Mouse (Mus musculus) brain, adult 2 months (tissue): ENCODE measurements around the gene Aifm1.
"Not testable (repeated sequence)": the region's sequence is repeated elsewhere in the genome, so short reads cannot be mapped to it uniquely, and the experiment has no call there.

Experiments
- DNase-seq: peaks from one replicate; pipeline ENCODE4 v3.0.0; 2011; ENCODE audit warnings: low read depth, low spot score

The Aifm1 gene

DNA sequence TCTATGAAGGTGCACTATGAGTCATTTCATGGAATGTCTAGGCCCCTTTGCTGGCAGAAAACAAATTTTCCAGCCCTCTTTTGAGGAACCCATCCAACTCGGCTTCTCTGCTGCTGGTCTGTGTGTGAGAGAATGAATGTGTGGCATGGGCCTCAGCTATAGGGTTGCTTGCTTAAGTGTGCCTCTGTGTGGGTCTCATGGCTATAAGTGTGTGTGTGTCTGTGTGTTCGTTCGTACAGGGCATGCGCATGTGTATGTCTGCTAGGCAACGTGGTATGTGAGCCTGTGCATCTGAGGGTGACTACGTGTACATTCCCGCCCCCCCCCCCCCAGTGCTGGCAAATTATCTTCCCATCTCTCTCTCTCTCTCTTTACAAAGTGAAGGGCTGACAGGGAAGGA is 52.9 kb downstream of the Aifm1 start:
- DNase-seq: no peak

GRCm38 (mm10) chrX:48456956-48457355 is 56.4 kb downstream of the Aifm1 start:
- no peak for DNase-seq

DNA sequence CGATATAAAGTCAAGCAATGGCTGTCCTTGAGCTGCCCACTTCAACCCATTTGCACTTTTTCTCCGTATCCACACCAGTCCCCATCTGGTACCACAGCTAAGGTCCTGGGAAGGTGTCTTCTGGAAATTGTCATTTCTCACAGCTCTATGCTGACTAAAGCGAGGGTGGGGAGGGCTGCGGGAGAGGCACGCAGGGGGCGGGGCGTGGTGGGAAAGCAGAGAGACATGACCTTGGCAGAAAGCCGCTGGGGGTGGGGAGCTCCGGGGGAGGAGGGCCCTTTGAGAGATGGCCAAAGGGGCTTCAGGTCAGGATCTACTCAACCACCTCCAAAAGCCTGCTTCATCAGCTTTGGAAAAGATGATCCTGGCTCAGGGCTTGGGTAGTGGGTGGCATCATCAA is 58.3 kb downstream of the Aifm1 start:
- DNase-seq: no peak

- no peak for DNase-seq
These were observed 58.9 kb downstream of the Aifm1 start for GRCm38 (mm10) chrX:48454495-48454878.

GRCm38 (mm10) chrX:48453736-48454494 is 59.4 kb downstream of the Aifm1 start:
- peak; percentile 51 for DNase-seq

DNA sequence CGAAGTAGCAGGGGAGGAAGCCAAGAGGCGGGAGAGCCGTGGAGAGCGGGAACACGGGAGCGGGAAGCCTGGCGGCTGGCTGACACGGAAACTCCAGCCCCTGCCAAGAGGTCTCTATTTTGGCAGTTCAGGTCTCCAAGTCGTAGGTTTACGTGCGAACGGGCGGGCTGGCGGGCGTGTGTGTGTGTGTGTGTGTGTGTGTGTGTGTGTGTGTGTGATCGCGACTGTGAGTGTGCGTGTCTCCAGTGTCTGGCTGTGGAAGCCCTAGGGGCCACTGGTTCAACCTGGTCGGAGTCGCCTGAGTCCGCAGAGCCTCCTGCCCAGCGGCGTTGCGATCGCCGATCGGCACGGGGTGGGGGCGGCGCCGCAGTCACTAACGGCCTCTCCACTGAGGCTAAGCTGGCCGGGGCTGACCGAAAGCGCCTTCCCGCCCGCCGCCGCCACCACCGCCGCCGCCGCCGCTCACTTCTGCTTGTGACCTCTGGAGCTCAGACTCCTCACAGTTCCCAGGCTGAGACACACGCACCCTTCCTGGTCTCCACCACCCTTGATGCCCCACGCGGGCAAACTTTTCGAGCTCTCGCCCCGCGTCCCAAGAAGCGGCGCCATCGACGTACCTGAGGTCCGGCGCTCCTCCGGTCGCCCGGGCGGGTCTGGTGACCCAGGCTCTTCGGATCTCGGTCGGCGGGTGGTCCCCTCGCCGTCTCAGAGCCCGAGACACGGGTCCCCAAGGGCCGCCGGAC is 60.3 kb downstream of the Aifm1 start:
- no peak for DNase-seq

- no peak for DNase-seq
These were observed 61.0 kb downstream of the Aifm1 start for GRCm38 (mm10) chrX:48452231-48452890.

DNA sequence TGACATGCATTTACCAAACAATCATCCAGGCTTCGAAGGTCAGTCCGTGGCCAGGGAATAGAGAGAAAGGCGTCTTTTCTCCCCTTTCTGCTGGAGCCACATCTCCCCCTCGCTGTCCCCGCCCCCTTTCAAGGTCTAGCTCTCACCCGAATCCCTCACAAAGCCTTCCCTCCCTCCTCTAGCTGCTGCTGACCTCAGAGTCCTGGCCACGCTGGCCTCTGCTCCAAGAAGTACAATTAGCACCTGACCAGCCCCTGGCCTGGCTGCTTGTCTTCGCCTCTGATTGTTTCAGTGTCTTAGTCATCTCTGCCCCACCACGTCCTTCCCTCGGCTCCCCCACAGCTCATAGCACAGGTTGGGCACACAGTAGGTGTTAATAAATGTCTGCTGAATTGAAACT is 63.7 kb downstream of the Aifm1 start:
- DNase-seq: no peak

DNA sequence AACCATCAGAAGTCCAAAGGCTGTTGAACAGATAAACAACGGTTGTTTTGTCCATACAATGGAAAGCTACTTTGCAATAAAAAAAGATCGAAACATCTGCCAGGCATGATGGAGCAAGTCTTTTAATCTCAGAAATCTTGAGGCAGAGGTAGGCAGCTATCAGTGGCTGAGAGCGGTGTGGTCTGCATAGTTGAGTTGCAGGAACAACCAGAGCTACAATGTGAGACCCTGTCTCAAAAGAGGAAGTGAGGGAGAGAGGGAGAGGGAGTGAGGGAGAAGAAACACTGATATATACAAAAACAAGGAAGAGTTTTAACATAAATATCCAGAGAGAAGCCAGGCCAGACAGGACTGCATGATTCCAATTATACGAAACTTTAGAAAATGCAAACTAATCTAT is 68.7 kb downstream of the Aifm1 start:
- no peak for DNase-seq

DNA sequence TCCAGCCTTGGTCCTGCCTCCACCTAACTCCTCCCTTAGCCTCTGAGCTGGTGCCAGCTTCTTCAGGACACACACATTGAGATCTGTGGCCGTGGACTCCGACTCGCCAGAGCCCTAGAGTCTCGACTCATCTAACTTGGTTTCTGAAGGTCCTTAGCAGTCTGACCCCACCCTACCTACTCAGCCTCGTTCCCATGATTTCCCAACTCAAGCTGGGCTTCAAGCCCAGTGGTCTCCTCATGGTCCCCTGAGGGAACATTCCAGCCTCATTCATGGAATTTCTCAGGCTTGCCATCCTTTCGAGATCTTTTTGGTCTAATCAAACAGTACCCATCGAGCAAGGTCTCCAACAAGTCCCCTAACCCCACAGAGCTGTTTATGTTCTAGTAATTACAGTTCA is 71.4 kb downstream of the Aifm1 start:
- DNase-seq: no peak

- no peak for DNase-seq
These were observed 71.8 kb downstream of the Aifm1 start for GRCm38 (mm10) chrX:48441548-48441947.

- DNase-seq: no peak
These were observed 74.3 kb downstream of the Aifm1 start for GRCm38 (mm10) chrX:48439036-48439435.

DNA sequence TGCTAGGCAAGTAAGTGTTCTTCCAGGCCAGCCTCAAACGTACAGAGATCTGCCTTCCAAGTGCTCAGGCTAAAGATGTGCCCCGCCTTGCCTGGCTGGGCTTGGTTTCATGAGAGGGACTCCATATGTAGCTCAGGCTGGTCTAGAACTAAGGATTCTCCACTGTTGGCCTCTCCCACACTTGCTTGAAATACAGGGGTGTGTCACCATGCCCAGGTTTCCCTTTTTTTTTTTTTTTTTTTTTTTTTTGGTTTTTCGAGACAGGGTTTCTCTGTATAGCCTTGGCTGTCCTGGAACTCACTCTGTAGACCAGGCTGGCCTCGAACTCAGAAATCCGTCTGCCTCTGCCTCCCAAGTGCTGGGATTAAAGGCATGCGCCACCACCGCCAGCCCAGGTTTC is 77.3 kb downstream of the Aifm1 start:
- not testable (repeated sequence) for DNase-seq

DNA sequence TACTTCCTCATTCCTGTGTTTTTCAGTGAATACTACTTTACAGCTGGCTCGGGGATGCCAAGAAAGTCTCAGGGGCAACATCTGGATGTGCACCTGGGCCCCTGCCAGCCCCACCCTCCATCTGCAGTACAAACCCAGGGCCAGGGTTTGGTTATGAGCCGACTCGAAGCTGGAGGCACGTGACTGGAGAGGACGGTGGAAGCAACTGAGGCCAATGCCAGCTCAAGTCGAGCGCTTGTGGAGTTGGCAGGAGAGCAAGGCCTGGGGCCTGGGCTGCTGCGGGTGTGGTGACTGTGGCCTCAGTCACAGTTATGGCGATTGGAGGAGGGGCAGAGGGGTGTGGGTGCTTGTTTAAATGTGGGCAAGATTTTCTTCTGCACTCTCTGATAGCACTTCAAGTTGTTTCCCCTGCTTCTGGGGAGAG is 77.9 kb downstream of the Aifm1 start:
- no peak for DNase-seq

GRCm38 (mm10) chrX:48434251-48434650 is 79.1 kb downstream of the Aifm1 start:
- DNase-seq: no peak

DNA sequence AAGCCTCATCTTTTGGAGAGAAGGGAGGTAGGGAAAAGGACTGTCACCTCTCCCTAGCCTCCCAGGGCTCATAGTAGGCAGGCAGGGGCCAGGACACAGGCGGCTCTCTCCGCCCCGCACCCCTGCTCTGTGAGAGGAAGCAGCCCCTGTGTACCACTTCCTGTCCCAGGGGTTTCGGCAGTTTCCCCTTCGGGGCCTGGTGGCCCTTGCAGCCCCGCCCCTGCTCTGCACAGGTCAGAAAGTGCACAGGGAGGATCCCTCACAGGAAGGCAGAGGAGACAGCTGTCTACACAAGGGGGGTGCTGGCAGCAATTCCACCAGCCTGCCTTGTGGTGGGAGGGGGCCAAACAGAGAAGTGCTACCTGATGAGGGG is 79.8 kb downstream of the Aifm1 start:
- no peak for DNase-seq

- DNase-seq: no peak
These were observed 80.5 kb downstream of the Aifm1 start for GRCm38 (mm10) chrX:48432599-48433526.

DNA sequence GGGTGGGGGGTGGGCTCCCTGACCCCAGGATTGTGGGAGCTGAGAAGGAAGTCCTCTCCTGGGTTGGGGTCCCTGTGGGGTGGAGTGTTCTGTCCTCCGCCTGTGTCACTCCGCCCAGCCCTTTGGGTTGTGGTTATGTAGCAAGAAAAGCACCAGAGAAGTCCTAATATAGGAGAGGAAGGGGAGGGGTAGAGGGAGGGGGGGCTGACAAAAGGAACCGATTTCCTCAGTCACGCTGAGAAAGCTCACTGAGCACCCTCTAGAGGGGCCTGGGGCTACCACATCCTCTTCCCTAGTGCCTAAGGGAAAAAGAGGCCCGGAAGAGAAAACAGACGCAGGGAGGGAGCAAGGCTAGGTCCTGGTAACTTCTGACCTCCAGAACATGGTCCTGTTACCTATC is 83.8 kb downstream of the Aifm1 start:
- DNase-seq: peak; percentile 8

- DNase-seq: no peak
These were observed 84.3 kb downstream of the Aifm1 start for GRCm38 (mm10) chrX:48429100-48429499.

DNA sequence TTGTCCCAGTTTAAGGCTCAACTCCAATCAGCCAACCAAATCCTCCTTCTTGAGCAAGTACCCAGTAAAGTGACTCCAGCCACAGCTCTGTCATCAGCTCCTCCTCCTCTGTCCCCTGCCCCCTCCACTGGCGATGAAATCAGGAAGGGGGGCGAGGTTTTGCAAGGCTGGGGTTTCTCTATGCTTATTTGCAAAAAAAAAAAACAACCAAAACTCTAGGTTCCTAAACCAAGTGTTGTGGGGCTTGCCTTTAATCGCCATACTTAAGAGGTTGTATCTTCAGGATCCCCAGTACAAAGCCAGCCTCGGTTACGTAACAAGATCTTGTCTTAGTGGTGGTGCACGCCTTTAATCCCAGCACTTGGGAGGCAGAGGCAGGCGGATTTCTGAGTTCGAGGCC is 84.7 kb downstream of the Aifm1 start:
- DNase-seq: no peak

- DNase-seq: no peak
These were observed 85.1 kb downstream of the Aifm1 start for GRCm38 (mm10) chrX:48428241-48428640.

DNA sequence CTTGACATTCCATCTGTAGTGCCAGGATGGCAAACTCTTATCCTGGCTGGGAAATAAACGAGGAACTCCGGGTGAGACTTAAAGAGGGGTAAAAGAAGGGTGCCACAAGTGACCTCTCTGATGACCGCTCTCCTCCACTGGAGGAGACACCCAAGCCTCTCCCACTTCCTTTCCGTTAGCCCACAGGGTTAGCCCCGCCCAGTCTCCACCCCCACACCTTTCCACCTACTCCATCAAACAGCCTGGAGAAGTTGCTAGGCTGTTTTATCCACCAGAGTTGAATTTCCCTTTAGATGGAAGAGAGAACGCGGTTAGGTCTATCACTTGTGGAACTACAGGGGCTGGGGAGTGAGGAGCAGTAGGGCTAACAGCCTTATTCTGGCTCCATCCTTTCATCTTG is 88.1 kb downstream of the Aifm1 start:
- no peak for DNase-seq
